Comparison of ENCODE assay signal across 8 mouse cellular contexts in the genomic region with DNA sequence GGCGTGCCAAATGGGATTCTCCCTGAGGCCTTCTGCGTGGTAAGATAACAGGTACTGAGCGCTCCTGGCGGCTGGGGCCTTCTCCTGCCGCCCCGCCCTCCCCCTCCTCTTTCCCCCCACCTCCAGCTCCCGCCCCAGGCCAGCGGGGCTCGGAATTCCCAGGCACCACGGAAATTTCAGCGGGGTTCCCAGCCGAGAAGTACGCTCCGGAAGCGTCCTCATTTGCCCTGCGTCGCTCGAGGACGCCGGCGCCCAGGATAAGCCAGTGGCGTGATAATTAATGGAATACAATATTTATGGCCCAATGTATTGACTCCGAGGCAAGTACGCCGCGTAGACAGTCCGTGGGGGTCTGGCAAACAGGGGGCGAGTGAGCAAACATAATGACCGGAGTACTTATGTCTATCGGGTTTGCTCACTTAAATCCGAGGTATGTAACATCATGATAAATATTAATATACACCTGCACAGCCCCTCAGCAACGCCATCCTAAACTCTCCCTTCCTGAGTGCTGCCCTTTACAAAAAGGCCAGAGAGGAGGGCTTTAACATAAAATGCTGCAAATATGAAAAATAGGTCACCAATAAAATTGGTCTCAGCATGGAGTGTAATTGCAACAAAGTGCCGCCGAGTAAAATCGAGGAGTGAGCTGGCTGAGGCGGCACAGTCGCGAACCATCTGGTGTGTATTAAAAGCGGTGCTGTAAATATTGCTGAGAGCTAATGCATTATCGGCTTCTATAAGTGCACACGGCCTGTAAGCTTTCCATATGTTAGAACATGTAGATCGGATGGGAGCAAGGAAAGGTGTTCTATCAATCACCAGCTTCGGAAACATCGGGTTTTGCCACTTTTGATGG. TPM values are rescaled to one million over a fixed set of nuclear protein-coding genes. Genes with fewer than 3 reads are reported as not detected.
DNase-seq lines count a peak whose midpoint lies in the region; ATAC-seq and TF ChIP-seq lines count a peak whose summit lies in the region.

No protein-coding gene starts in this region.

- H3K4me1 ChIP-seq in lung, postnatal 0 days (ENCODE audit: insufficient read depth, low read depth, low read length) = peaks cover 2% of the 10 kb centered on the region; the same call in 1 of the 2 replicates
- H3K4me1 ChIP-seq in hindbrain, embryonic 15.5 days (replicated peaks) = peaks cover 35% of the 10 kb centered on the region
- H3K4me1 ChIP-seq in neural tube, embryonic 12.5 days = peaks cover 54% of the 10 kb centered on the region

- peak; percentile 78 for DNase-seq in embryo, embryonic 10.5 days (ENCODE audit: low spot score)
- DNase-seq in embryo, embryonic 9.5 days (ENCODE audit: extremely low spot score) = no peak
- DNase-seq in lung, postnatal 0 days (ENCODE audit: low spot score) = no peak
- DNase-seq in lung, postnatal 36 days = no peak
- no peak for DNase-seq in urinary bladder, adult 18-20 months (ENCODE audit: low spot score in 2 of 2)

- H3K4me2 ChIP-seq in lung, postnatal 0 days (replicated peaks; ENCODE audit: low read depth, low read length) = peak overlapping the region; percentile 36
- H3K4me2 ChIP-seq in hindbrain, embryonic 15.5 days = peak overlapping the region; percentile 77
- H3K4me2 ChIP-seq in neural tube, embryonic 12.5 days (replicated peaks) = peak overlapping the region; percentile 80

- 1% methylated on average over 42 of the region's 44 CpGs for WGBS in lung, postnatal 0 days
- under 1% methylated on average over 43 of the region's 44 CpGs for WGBS in hindbrain, embryonic 15.5 days
- under 1% methylated on average over 44 of the region's 44 CpGs for WGBS in neural tube, embryonic 12.5 days

- ATAC-seq in lung, postnatal 0 days = no peak
- 0 out of 2 replicates have a peak, but pooled peaks have one; percentile 35 for ATAC-seq in hindbrain, embryonic 15.5 days (ENCODE audit: low FRiP score, low read depth)
- ATAC-seq in neural tube, embryonic 12.5 days (ENCODE audit: low FRiP score, low read depth) = peak; percentile 46
- ATAC-seq in erythroid progenitor cell, adult 5-6 weeks (replicated peaks; ENCODE audit: low FRiP score, poor library complexity, severe bottlenecking) = no peak

- H3K4me3 ChIP-seq in lung, postnatal 0 days (ENCODE audit: low read depth, low read length) = peak overlapping the region; percentile 14; the same call in 1 of the 2 replicates
- peak overlapping the region; percentile 40 for H3K4me3 ChIP-seq in hindbrain, embryonic 15.5 days
- peak overlapping the region; percentile 35 for H3K4me3 ChIP-seq in neural tube, embryonic 12.5 days

- no peak for TF ChIP-seq EP300 in lung, postnatal 0 days (IDR thresholded peaks at IDR 0.05)

- H3K27me3 ChIP-seq in lung, postnatal 0 days (replicated peaks; ENCODE audit: insufficient read depth, low read length) = peaks cover 77% of the 10 kb centered on the region
- peaks cover 15% of the 10 kb centered on the region for H3K27me3 ChIP-seq in hindbrain, embryonic 15.5 days
- peaks cover 9% of the 10 kb centered on the region; the same call in 1 of the 2 replicates for H3K27me3 ChIP-seq in neural tube, embryonic 12.5 days (replicated peaks)

- H3K9ac ChIP-seq in lung, postnatal 0 days (replicated peaks; ENCODE audit: low read depth) = no peak overlapping the region
- peak overlapping the region; percentile 26 for H3K9ac ChIP-seq in hindbrain, embryonic 15.5 days
- peak overlapping the region; percentile 54 for H3K9ac ChIP-seq in neural tube, embryonic 12.5 days

- no peak for TF ChIP-seq CTCF in lung, postnatal 0 days (IDR thresholded peaks at IDR 0.05)

- no peaks in the 10 kb centered on the region for H3K9me3 ChIP-seq in lung, postnatal 0 days (ENCODE audit: low read length)
- no peaks in the 10 kb centered on the region for H3K9me3 ChIP-seq in hindbrain, embryonic 15.5 days
- no peaks in the 10 kb centered on the region for H3K9me3 ChIP-seq in neural tube, embryonic 12.5 days

- no peak overlapping the region for H3K27ac ChIP-seq in lung, postnatal 0 days (ENCODE audit: low read length)
- H3K27ac ChIP-seq in hindbrain, embryonic 15.5 days (replicated peaks) = peak overlapping the region; percentile 79
- H3K27ac ChIP-seq in neural tube, embryonic 12.5 days = peak overlapping the region; percentile 20; the same call in 1 of the 2 replicates

- H3K36me3 ChIP-seq in lung, postnatal 0 days (ENCODE audit: insufficient read depth, low read length) = no peaks in the 10 kb centered on the region
- H3K36me3 ChIP-seq in hindbrain, embryonic 15.5 days = no peaks in the 10 kb centered on the region
- H3K36me3 ChIP-seq in neural tube, embryonic 12.5 days = no peaks in the 10 kb centered on the region

RNA-seq across cellular contexts. Expression of gene Nr2f1, which starts 18.3 kb away (rescaled TPM):
- 3.6 and 4.0 TPM in 2 replicates for polyA plus RNA-seq in lung, postnatal 0 days (2015; fragmentation: Nextera tagmentation; extraction: Ambion mirVana)
- 51.8 and 57.4 TPM in 2 replicates for polyA plus RNA-seq in hindbrain, embryonic 15.5 days (2015; fragmentation: Nextera tagmentation; extraction: Ambion mirVana)
- polyA plus RNA-seq in neural tube, embryonic 12.5 days (2016; fragmentation: Nextera tagmentation; extraction: Ambion mirVana) = 48.4 and 56.4 TPM in 2 replicates
- total RNA-seq in erythroid progenitor cell, adult 5-6 weeks (2015; ENCODE audit: low replicate concordance) = not detected in 2 replicates
- total RNA-seq in erythroid progenitor cell, adult 5-6 weeks (2017; ENCODE audit: low replicate concordance) = not detected in 2 replicates

Comparison
In these comparisons a context has a peak if more than half of its experiments do, and no peak if none do; other contexts are left out.
1. ATAC-seq: peak in hindbrain, embryonic 15.5 days (single experiment) and neural tube, embryonic 12.5 days (single experiment); none in lung, postnatal 0 days (single experiment) and erythroid progenitor cell, adult 5-6 weeks (single experiment).
2. Peak in every context shown above with its lines, with median percentiles within 50 percentile points of each other: H3K4me2 ChIP-seq and H3K4me3 ChIP-seq.